Mouse (Mus musculus) MEL (cell line): ENCODE results near the gene Hist1h1t.

ENCODE experiments used
- E2F4 ChIP-seq: IDR thresholded peaks from 2 replicates; pipeline ENCODE4 v1.6.1; 2011; ENCODE audit warnings: low read depth, low read length, improper control_type of control experiment, borderline replicate concordance
- ELF1 ChIP-seq: IDR thresholded peaks from 2 replicates; pipeline ENCODE4 v1.6.1; 2014; ENCODE audit warnings: low read depth, mild to moderate bottlenecking, inconsistent platforms, low read length, improper control_type of control experiment, moderate library complexity
- JUND ChIP-seq: IDR thresholded peaks from 2 replicates; pipeline ENCODE4 v1.6.1; 2011; ENCODE audit warnings: low read depth, mild to moderate bottlenecking, improper control_type of control experiment, low read length
- MAZ ChIP-seq: IDR thresholded peaks from 2 replicates; pipeline ENCODE4 v1.6.1; 2012; ENCODE audit warnings: low read depth, mild to moderate bottlenecking, inconsistent platforms, low read length, improper control_type of control experiment
- NELFE ChIP-seq: IDR thresholded peaks from 2 replicates; pipeline ENCODE4 v1.6.1; 2011; ENCODE audit warnings: low read depth, low read length, improper control_type of control experiment
- POLR2A ChIP-seq, 2 experiments: IDR thresholded peaks; 2 replicates each; pipeline ENCODE4 v1.6.1; 2011 to 2012; ENCODE audit warnings: low read length in 2 of 2, mild to moderate bottlenecking in 2 of 2, control low read depth in 1 of 2, improper control_type of control experiment in 1 of 2, low read depth in 1 of 2, moderate library complexity in 1 of 2; ENCODE audit not compliant: control insufficient read depth in 1 of 2, insufficient read depth in 1 of 2, poor library complexity in 1 of 2
- TCF12 ChIP-seq: IDR thresholded peaks from 2 replicates; pipeline ENCODE4 v1.6.1; 2014; ENCODE audit warnings: low read depth, mild to moderate bottlenecking, inconsistent platforms, low read length, improper control_type of control experiment, moderate library complexity
- UBTF ChIP-seq: IDR thresholded peaks from 2 replicates; pipeline ENCODE4 v1.6.1; 2012; ENCODE audit warnings: low read depth, mild to moderate bottlenecking, inconsistent platforms, low read length, improper control_type of control experiment, moderate library complexity, borderline replicate concordance; ENCODE audit not compliant: insufficient read depth

DNA sequence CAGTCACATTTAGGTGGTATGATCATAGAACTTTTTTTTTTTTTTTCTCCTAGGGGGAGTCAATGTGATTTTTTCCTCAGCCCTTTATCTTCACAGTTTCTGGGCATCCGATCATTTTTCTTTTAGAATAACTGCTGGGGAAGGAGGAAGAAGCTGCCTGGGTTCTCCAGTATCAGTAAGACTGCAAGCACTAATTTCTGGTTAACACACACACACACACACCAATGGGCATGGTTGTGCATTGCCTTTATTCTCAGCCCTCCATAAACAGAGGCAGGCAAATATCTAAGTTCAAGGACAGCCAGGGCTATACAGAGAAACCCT is 13.0 kb upstream of the Hist1h1t start:
- TF ChIP-seq MAZ (no peak), POLR2A (IDR thresholded peaks at IDR 0.05; ENCODE audit: control insufficient read depth in 1 of 2, insufficient read depth in 1 of 2, low read depth in 1 of 2, low read length in 2 of 2, poor library complexity in 1 of 2) (no peak), TCF12 (no peak), ELF1 (no peak), E2F4 (no peak), NELFE (no peak), UBTF (no peak), JUND (no peak)
